Mouse (Mus musculus): ENCODE data around the gene Bub1b. TPM values are rescaled to one million over a fixed set of nuclear protein-coding genes. Genes with fewer than 3 reads are reported as not detected.
"Not testable (repeated sequence)": the region's sequence is repeated elsewhere in the genome, so short reads cannot be mapped to it uniquely, and the experiment has no call there.

Bub1b gene
- polyA plus RNA-seq (2015; fragmentation: Nextera tagmentation; extraction: Ambion mirVana) = 42.9 and 46.0 TPM in 2 replicates

DNA sequence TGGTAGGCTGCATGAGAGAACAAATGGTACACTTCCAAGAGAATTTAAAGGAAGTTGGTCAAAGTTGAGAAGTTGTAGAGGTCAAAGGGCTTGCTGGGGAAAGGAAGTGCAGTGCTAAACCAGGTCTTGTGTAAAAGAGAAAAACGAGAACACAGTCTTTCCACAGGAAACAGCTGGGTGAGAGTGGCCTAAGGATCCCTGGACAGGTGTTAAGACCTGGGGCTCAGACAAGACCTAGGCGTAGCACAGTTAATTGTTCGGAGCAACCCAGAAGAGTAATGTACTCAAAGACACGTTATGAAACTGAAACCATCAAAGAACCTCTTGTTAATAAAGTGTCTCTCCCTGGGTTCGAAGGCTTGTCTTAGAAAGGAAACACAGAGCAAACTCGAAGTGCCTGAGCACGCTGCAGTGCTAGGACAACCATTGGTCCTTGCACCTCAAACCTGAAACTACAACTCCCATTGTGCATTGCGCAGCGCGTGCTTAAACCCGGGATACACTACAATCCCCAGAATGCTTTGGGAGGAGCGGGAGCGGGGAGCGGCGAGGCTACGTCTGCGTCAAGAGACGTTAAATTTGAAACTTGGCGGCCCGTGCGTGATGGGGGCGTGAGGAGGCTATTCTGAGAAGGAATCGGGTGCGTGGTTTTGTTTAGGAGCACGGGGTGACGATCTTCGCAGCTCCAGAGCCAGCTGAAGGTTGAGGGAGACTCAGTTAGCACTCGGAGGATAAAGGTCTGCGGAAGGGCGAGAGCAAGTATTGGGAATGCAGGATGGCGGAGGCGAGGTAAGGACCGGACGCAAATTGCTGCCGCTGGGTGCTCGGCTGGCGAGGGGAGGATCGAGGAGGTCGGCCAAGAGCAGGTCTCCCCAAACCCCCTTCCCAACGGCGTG, at the start of gene Bub1b:
Gene Bub1b, plus strand, starts transcription at position 539 of the 896 bp plus-strand sequence.
- H3K27me3 ChIP-seq = no peaks in the 10 kb centered on the region
- peak within 1 kb of the TSS; percentile 55 for H3K9ac ChIP-seq (replicated peaks)
- peak within 1 kb of the TSS; percentile 61 for H3K4me2 ChIP-seq (replicated peaks)
- no peak within 1 kb of the TSS for H3K27ac ChIP-seq (replicated peaks)
- peak; percentile 99 for ATAC-seq (replicated peaks)
- 6% methylated on average over 41 of the region's 41 CpGs for WGBS
- H3K36me3 ChIP-seq = no peaks in the 10 kb centered on the region
- H3K9me3 ChIP-seq = no peaks in the 10 kb centered on the region
- H3K4me3 ChIP-seq = peak within 1 kb of the TSS; percentile 78
- H3K4me1 ChIP-seq = peaks cover 22% of the 10 kb centered on the region

DNA sequence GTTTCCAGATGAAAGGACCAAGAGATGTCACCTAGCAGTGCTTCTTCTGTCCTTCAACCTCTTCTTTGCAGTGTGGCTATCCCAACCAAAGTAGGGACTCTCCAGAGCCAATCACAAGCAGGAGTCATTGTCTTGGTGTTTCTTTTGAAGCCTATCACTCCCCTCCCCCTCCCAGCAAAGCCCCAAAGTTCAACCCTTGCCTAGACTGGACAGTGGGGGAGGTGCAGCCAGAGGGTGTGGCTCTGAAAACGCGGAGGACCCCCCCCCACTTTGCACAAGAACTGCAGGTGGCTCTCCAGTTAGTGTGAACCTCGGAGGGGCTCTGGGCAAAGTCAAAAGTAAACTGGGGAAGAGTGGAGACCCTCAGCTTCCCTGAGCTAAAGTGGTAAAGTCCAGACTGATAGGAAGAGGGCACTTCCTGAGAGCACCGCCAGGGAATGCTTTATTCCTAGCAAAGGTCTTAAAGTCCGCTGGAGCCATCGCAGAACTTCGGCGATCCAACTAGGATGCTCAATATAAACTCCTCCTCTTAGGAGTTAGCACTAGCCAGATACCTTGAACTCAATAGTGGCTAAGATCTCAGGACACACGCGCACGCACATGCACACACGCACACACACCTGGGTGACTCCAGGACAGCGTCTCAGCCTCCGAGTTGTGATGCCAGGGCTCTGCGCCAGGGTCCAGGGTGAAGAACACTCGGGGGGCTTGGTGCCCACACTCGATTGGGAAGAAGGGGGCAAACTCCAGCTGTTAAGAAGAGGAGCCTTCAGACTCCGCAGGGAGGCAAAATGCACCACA, 49.4 kb upstream of the Bub1b start:
- WGBS = under 1% methylated on average over 18 of the region's 18 CpGs
- no peaks in the 10 kb centered on the region for H3K27me3 ChIP-seq
- H3K9me3 ChIP-seq = no peaks in the 10 kb centered on the region
- H3K4me2 ChIP-seq (replicated peaks) = peak overlapping the region; percentile 88
- peak overlapping the region; percentile 76 for H3K4me3 ChIP-seq
- H3K36me3 ChIP-seq = no peaks in the 10 kb centered on the region
- ATAC-seq (replicated peaks) = 0 out of 2 replicates have a peak, but pooled peaks have one; percentile 1
- H3K27ac ChIP-seq (replicated peaks) = no peak overlapping the region
- H3K9ac ChIP-seq (replicated peaks) = peak overlapping the region; percentile 62
- H3K4me1 ChIP-seq = peaks cover 57% of the 10 kb centered on the region

DNA sequence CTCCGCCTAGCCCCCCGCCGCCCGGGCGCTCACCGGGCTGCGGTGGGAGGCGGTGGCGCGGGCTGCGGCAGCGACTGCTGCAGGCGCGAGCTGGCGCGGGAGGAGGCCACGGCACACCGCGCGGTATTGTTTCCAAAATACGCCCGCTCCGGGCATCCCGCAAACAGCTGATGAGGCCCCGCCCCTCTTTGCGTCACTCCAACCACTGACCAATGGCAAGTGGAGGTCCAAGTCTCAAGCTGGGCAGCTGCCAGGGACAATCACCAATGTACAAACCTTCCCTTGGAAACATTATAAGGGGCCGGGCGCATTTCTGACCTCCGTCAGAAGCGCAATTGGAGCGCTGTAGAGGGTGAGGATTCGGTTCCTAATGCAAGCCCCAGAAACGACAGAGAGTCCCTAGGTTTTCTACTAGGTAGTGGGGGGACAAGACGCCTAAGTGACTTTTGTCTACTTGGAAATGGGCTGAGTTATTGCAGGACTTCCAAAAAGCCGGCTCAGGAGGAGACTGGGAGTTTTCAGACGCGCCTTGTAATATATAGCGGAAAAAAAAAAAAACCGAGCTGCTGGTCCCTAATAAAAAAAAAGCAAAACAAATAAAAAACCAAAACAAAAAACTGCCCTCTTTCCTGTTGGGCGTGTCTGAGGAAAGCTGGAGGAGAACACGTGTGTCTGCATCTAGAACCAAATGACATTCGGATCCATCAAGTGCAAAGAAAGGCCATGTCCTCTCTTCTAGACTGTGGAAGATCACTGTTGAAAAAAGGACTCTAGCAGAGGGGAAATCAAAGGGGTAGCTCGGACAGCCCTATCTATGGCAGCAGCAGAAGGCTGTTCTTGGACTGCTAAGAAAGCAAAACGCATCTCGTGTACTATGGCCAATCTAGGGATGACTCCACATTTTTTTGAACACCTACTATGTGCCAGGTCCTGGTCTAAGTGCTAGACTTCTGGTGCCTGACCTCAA, 48.2 kb upstream of the Bub1b start, which contains the start of gene Bmf:
Gene Bmf, minus strand, starts transcription at position 181 of the 967 bp plus-strand sequence.
- Histone ChIP-seq H3K36me3 (no peaks in the 10 kb centered on the region), H3K4me1 (peaks cover 46% of the 10 kb centered on the region), H3K4me2 (replicated peaks) (peak within 1 kb of the TSS; percentile 88), H3K9me3 (no peaks in the 10 kb centered on the region), H3K9ac (replicated peaks) (peak within 1 kb of the TSS; percentile 62), H3K27me3 (no peaks in the 10 kb centered on the region), H3K27ac (replicated peaks) (peak within 1 kb of the TSS; percentile 54; the same call in 1 of the 2 replicates), H3K4me3 (peak within 1 kb of the TSS; percentile 76)
- ATAC-seq (replicated peaks) = peak; percentile 85
- WGBS = under 1% methylated on average over 45 of the region's 45 CpGs

DNA sequence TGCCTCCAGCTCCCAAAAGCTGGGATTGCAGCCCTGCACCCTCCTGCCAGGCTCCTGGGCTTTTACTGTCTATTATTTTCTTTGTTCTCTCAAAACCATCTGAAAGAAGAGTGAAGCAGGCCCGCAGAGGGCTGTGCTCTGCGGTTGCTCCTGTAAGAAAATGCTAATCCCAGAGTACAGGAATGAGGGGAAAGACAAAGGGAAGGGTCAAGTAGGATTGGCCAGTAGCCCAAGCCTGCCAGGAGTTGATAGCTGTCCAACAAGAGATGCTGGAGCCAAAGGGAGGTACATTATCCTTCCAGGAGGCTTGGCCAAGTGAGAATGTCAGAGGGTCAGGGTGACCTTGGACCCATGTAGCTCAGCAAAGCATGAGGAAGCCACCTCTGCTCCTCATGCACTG, 46.4 kb upstream of the Bub1b start:
- Histone ChIP-seq H3K27ac (replicated peaks) (no peak overlapping the region), H3K9me3 (no peaks in the 10 kb centered on the region), H3K27me3 (no peaks in the 10 kb centered on the region), H3K36me3 (no peaks in the 10 kb centered on the region), H3K4me3 (no peak overlapping the region), H3K9ac (replicated peaks) (no peak overlapping the region), H3K4me1 (peaks cover 28% of the 10 kb centered on the region), H3K4me2 (replicated peaks) (no peak overlapping the region)
- no peak for ATAC-seq (replicated peaks)
- WGBS = 33% methylated on average over 2 of the region's 2 CpGs

DNA sequence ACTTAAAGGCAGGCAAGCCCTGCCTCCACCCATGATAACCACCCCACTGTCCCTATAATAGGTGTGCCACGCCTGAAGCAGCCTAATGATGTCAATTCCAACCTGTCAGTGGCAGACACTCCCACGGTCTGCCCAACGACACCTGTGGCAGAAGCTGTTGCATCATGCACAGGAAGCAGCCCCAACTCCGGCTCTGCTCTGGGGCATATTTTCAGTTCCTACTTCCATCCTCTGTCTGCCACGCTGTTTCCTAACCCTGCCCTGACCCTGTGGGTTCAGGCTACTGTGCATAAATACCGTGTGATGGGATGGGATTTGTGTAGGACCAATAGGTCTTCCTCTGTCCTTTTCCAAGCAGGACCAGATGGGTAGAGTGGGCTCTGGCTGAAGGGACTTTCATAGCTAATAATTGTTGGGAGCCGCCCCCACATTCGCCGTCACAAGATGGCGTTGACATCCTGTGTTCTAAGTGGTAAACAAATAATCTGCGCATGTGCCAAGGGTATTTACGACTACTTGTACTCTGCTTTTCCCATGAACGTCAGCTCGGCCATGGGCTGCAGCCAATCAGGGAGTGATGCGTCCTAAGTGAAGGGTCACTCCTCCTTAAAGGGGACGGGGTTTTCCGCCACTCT, 43.5 kb upstream of the Bub1b start:
- not testable (repeated sequence) for H3K36me3 ChIP-seq, H3K27me3 ChIP-seq, H3K4me1 ChIP-seq, H3K9me3 ChIP-seq
- WGBS = 68% methylated on average over 15 of the region's 17 CpGs
- H3K4me2 ChIP-seq (replicated peaks) = peak overlapping the region; percentile 46
- H3K9ac ChIP-seq (replicated peaks) = peak overlapping the region; percentile 37
- peak overlapping the region; percentile 68 for H3K27ac ChIP-seq (replicated peaks)
- peak; percentile 57 for ATAC-seq (replicated peaks)
- H3K4me3 ChIP-seq = peak overlapping the region; percentile 40

DNA sequence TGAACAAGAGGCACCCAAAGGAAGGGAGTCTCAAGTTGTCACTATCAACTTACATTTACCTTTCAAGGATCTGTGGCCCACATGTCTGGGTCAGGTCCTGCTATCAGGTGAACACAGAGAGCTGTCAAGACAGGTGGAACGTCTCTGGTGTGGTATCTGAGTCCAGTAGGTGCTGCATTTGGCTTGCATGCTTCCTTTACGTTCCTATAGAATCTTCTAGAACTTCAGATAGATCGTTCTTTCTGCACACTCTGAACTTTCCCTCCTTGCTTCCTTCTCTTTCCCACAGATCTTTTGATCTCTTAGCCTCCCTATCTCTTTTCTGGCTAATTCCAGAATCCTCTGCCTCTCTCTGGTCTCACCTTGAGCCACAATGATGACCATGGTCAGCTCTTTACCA, 39.6 kb upstream of the Bub1b start:
- no peaks in the 10 kb centered on the region for H3K4me1 ChIP-seq
- no peak for ATAC-seq (replicated peaks)

DNA sequence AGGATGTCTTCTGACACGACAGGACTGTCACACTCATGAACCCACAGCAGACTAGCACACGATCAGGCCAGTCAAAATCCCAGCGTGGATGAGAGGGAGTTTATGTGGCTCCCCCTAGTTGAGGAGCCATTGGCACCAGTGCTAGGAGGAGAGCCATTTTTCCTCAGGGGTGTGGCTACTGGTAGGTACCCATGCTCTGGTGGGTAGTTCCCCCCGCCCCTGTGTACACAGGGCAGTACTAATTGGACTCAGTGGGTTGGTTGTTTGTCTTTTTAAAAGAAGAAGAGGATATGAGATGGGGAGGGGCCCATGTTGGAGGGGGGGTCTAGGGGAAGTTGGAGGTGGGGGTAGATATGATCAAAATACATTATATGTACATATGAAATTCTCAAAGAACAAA, 36.0 kb upstream of the Bub1b start:
- Histone ChIP-seq H3K27me3 (no peaks in the 10 kb centered on the region), H3K9me3 (no peaks in the 10 kb centered on the region), H3K27ac (replicated peaks) (no peak overlapping the region), H3K9ac (replicated peaks) (no peak overlapping the region), H3K4me3 (no peak overlapping the region), H3K36me3 (no peaks in the 10 kb centered on the region), H3K4me1 (no peaks in the 10 kb centered on the region), H3K4me2 (replicated peaks) (no peak overlapping the region)
- WGBS = 90% methylated on average over 4 of the region's 4 CpGs
- no peak for ATAC-seq (replicated peaks)

More for the DNA sequence above, 39.6 kb upstream of the Bub1b start:
- no peaks in the 10 kb centered on the region for H3K27me3 ChIP-seq
- no peak overlapping the region for H3K4me2 ChIP-seq (replicated peaks)
- H3K9ac ChIP-seq (replicated peaks) = no peak overlapping the region
- H3K4me3 ChIP-seq = no peak overlapping the region
- WGBS = 92% methylated on average over 3 of the region's 3 CpGs
- no peaks in the 10 kb centered on the region for H3K36me3 ChIP-seq
- no peaks in the 10 kb centered on the region for H3K9me3 ChIP-seq
- H3K27ac ChIP-seq (replicated peaks) = no peak overlapping the region

DNA sequence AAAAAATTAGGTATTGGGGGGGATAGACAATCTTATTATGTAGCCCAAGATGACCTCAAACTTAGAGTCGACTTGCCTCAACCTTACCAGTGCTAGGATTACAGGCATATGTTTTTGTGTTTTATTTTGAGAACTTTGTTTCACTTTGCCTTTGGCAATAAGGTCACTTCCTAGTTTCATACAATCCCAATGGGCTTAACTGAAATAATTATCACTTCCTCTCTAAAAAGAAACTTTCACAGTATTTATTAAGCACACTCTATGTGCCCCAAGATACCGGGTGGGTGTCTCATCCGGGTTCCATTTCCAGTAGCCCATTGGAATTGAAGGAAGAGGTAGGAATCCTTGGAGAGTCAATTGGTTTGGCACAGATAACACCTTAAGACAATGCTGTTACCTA, 35.6 kb upstream of the Bub1b start:
- 89% methylated on average over 3 of the region's 3 CpGs for WGBS
- Histone ChIP-seq H3K4me1 (no peaks in the 10 kb centered on the region), H3K9me3 (no peaks in the 10 kb centered on the region), H3K4me2 (replicated peaks) (no peak overlapping the region), H3K27me3 (no peaks in the 10 kb centered on the region), H3K4me3 (no peak overlapping the region), H3K36me3 (no peaks in the 10 kb centered on the region), H3K9ac (replicated peaks) (no peak overlapping the region), H3K27ac (replicated peaks) (no peak overlapping the region)
- ATAC-seq (replicated peaks) = no peak

DNA sequence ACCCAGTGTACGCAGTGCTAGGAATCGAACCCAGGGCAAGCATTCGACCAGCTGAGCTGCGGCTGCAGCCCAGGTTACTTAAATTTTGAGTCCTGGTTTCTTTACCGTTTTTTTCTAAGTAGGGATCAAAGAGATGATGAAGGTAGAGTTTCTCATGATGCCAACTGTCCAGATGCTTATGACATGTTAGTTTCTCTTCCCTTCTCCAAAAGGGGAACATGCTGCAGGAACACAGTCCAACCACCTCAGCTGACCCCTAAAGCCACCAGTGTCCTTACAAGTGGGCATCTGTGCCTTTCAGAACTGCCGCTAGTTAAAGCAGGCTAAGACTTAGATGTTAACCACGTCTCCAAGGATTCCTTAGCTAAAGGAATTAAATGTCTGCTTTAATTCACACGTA, 30.8 kb upstream of the Bub1b start:
- no peak overlapping the region for H3K27ac ChIP-seq (replicated peaks)
- H3K9ac ChIP-seq (replicated peaks) = no peak overlapping the region
- H3K4me1 ChIP-seq = no peaks in the 10 kb centered on the region
- H3K4me3 ChIP-seq = no peak overlapping the region
- no peaks in the 10 kb centered on the region for H3K36me3 ChIP-seq
- 86% methylated on average over 8 of the region's 8 CpGs for WGBS
- ATAC-seq (replicated peaks) = no peak
- no peaks in the 10 kb centered on the region for H3K27me3 ChIP-seq
- H3K4me2 ChIP-seq (replicated peaks) = no peak overlapping the region
- H3K9me3 ChIP-seq = no peaks in the 10 kb centered on the region

DNA sequence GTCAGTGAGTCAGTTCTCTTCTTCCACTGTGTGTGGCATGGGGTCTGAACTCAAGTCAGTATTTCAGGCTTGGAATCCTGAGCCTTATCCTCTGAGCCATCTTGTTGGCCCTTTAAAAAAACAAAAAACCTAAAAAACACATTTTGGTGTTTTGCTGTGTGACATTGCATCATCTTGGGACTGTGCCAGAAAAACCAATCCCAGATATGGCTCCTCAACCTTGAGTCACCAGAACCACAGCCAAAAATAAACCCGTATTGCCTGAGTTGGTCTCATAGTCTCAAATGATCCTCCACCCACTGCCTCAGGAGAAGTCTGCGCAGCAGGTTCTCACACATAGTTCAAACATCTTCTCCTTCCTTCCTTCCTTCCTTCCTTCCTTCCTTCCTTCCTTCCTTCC, 27.1 kb upstream of the Bub1b start:
- Histone ChIP-seq H3K27ac (replicated peaks) (no peak overlapping the region), H3K27me3 (no peaks in the 10 kb centered on the region), H3K4me3 (no peak overlapping the region), H3K9me3 (no peaks in the 10 kb centered on the region), H3K9ac (replicated peaks) (no peak overlapping the region), H3K4me2 (replicated peaks) (no peak overlapping the region), H3K36me3 (no peaks in the 10 kb centered on the region), H3K4me1 (no peaks in the 10 kb centered on the region)
- no peak for ATAC-seq (replicated peaks)
- 94% methylated on average over 2 of the region's 2 CpGs for WGBS

DNA sequence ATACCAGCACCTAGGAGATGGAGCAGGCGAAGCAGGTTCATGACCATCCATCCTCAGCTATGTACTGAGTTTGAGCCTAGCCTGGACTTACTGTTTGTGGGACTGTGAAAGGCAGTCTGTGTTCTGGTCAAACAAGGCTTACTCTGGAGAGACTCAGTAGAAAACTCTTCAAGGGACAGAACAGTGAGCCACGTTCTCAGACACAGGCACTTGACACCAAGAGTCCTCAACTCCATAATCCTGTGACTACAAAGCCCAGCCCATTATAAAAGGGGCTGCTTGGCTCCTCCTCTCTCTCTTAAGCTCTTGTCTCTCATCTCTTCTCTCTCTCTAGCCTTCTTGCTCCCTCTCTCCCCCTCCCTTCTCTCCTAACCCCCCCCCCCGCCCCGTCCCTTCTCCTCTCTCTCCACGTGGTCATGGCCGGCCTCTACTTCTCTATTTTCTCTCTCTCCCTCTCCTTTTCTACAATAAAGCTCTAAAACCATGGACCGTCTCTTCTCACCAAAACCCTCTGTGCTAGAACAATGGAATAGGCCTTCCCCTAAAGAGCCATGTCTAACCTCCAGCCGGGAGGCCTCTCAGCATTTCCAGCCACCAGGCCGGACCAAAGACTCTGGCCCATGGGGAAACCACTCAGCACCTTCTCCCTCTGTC, 25.7 kb upstream of the Bub1b start:
- no peak for ATAC-seq (replicated peaks)
- H3K4me1 ChIP-seq = no peaks in the 10 kb centered on the region
- WGBS = 52% methylated on average over 8 of the region's 9 CpGs
- no peaks in the 10 kb centered on the region for H3K9me3 ChIP-seq
- no peaks in the 10 kb centered on the region for H3K36me3 ChIP-seq
- H3K4me3 ChIP-seq = no peak overlapping the region
- H3K4me2 ChIP-seq (replicated peaks) = no peak overlapping the region
- no peaks in the 10 kb centered on the region for H3K27me3 ChIP-seq
- H3K27ac ChIP-seq (replicated peaks) = no peak overlapping the region
- no peak overlapping the region for H3K9ac ChIP-seq (replicated peaks)
